Mouse (Mus musculus) MEL (cell line): Measurements from ENCODE around the gene Afdn.

Experiments
- CTCF ChIP-seq, 3 experiments: IDR thresholded peaks in 2 of 3; conservative IDR thresholded peaks in 1 of 3; 2 replicates each; pipeline ENCODE4 v1.5.1; 2011 to 2012; ENCODE audit warnings: low read length in 3 of 3, low read depth in 2 of 3, mild to moderate bottlenecking in 2 of 3, improper control_type of control experiment in 1 of 3, inconsistent platforms in 1 of 3, mixed read lengths in 1 of 3, moderate library complexity in 1 of 3; ENCODE audit not compliant: control insufficient read depth in 1 of 3, insufficient read depth in 1 of 3, poor library complexity in 1 of 3, severe bottlenecking in 1 of 3
- EP300 ChIP-seq, 2 experiments: IDR thresholded peaks; 2 replicates each; pipeline ENCODE4 v1.6.1; 2011; ENCODE audit warnings: improper control_type of control experiment in 2 of 2, low read length in 2 of 2, low read depth in 1 of 2, mild to moderate bottlenecking in 1 of 2
- GATA1 ChIP-seq: IDR thresholded peaks from 2 replicates; pipeline ENCODE4 v1.6.1; 2011; ENCODE audit warnings: low read depth, low read length, improper control_type of control experiment
- MAX ChIP-seq: IDR thresholded peaks from 2 replicates; pipeline ENCODE4 v1.6.1; 2011; ENCODE audit warnings: low read length, improper control_type of control experiment
- POLR2A ChIP-seq, 2 experiments: IDR thresholded peaks; 2 replicates each; pipeline ENCODE4 v1.6.1; 2011 to 2012; ENCODE audit warnings: low read length in 2 of 2, mild to moderate bottlenecking in 2 of 2, control low read depth in 1 of 2, improper control_type of control experiment in 1 of 2, low read depth in 1 of 2, moderate library complexity in 1 of 2; ENCODE audit not compliant: control insufficient read depth in 1 of 2, insufficient read depth in 1 of 2, poor library complexity in 1 of 2
- POLR2AphosphoS2 ChIP-seq: IDR thresholded peaks from 2 replicates; pipeline ENCODE4 v1.6.1; 2011; ENCODE audit warnings: low read length, improper control_type of control experiment
- SIN3A ChIP-seq: IDR thresholded peaks from 2 replicates; pipeline ENCODE4 v1.6.1; 2012; ENCODE audit warnings: low read length, improper control_type of control experiment, inconsistent platforms
- ZMIZ1 ChIP-seq: IDR thresholded peaks from 2 replicates; pipeline ENCODE4 v1.6.1; 2012; ENCODE audit warnings: low read depth, mild to moderate bottlenecking, inconsistent platforms, low read length, improper control_type of control experiment, moderate library complexity

GRCm38 (mm10) chr17:13925931-13926330 lies 165.6 kb downstream of the Afdn start:
- TF ChIP-seq POLR2A (IDR thresholded peaks at IDR 0.05; ENCODE audit: control insufficient read depth in 1 of 2, insufficient read depth in 1 of 2, low read depth in 1 of 2, low read length in 2 of 2, poor library complexity in 1 of 2) (no peak), MAX (no peak), CTCF (IDR thresholded peaks at IDR 0.05 in 2 of 3, conservative IDR thresholded peaks at IDR 0.05 in 1 of 3; ENCODE audit: control insufficient read depth in 1 of 3, insufficient read depth in 1 of 3, low read depth in 2 of 3, low read length in 3 of 3, poor library complexity in 1 of 3, severe bottlenecking in 1 of 3) (no peak), EP300 (IDR thresholded peaks at IDR 0.05; ENCODE audit: low read depth in 1 of 2, low read length in 2 of 2) (no peak), ZMIZ1 (no peak), POLR2AphosphoS2 (no peak), GATA1 (no peak), SIN3A (no peak)
